Comparison of ENCODE assay signal across 8 mouse cellular contexts in the genomic region with DNA sequence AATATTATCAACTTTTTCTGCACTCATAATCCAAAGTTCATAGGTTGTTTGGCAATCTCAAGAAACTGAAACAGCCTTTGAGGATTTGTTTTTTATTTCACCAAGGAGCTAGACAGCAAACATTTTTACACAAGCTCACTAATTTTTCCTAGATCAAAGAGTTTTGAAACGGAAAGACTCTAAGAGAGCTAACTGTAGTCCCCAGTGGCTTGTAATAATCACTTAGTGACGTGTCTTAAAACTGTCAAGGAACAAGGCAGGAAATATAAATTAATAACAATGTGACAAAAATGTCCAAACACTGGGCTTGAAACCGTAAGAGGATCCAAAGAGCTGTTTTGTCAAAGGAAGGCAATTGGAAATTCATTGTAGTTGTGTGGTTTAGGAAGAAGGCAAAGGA. TPM values are rescaled to one million over a fixed set of nuclear protein-coding genes. Genes with fewer than 3 reads are reported as not detected.
DNase-seq lines count a peak whose midpoint lies in the region; ATAC-seq and TF ChIP-seq lines count a peak whose summit lies in the region.

No protein-coding gene starts in this region.

- H3K9me3 ChIP-seq in heart, embryonic 15.5 days (replicated peaks) = no peaks in the 10 kb centered on the region
- H3K9me3 ChIP-seq in forebrain, embryonic 14.5 days (replicated peaks; ENCODE audit: control insufficient read depth, low read length) = no peaks in the 10 kb centered on the region
- no peaks in the 10 kb centered on the region for H3K9me3 ChIP-seq in liver, embryonic 16.5 days (replicated peaks; ENCODE audit: control insufficient read depth, low read length)

- DNase-seq in heart, adult 11 months = no peak
- DNase-seq in forebrain, embryonic 14.5 days (ENCODE audit: low spot score) = no peak
- no peak for DNase-seq in spleen, postnatal 14 days (ENCODE audit: low spot score in 2 of 2)
- no peak for DNase-seq in thymus, adult 2 months
- DNase-seq in cerebellum, postnatal 25 days = no peak

- ATAC-seq in heart, embryonic 15.5 days (replicated peaks; ENCODE audit: insufficient number of reproducible peaks, insufficient read depth, low FRiP score, low read depth) = no peak
- ATAC-seq in CD4-positive, CD25-positive, alpha-beta regulatory T cell, adult 4 months = peak; percentile 39
- ATAC-seq in forebrain, embryonic 14.5 days = no peak
- no peak for ATAC-seq in liver, embryonic 16.5 days (ENCODE audit: low read depth)

- 0 out of 2 replicates have a peak, but pooled peaks cover 3% of the 10 kb centered on the region for H3K27me3 ChIP-seq in heart, embryonic 15.5 days
- 0 out of 2 replicates have a peak, but pooled peaks cover 2% of the 10 kb centered on the region for H3K27me3 ChIP-seq in forebrain, embryonic 14.5 days (replicated peaks; ENCODE audit: control insufficient read depth, insufficient read depth, low read length)
- no peaks in the 10 kb centered on the region; the same call in 1 of the 2 replicates for H3K27me3 ChIP-seq in liver, embryonic 16.5 days (ENCODE audit: control insufficient read depth, insufficient read depth, low read depth, low read length)
- no peaks in the 10 kb centered on the region for H3K27me3 ChIP-seq in thymus, adult 2 months (ENCODE audit: control insufficient read depth, insufficient read depth, low read length)

- TF ChIP-seq POLR2A in thymus, adult 2 months (IDR thresholded peaks at IDR 0.05; ENCODE audit: control insufficient read depth, extremely low read depth, insufficient read depth, low read length, poor library complexity) = no peak

- H3K4me2 ChIP-seq in heart, embryonic 15.5 days = peak overlapping the region; percentile 50
- H3K4me2 ChIP-seq in forebrain, embryonic 14.5 days (ENCODE audit: low read length) = peak overlapping the region; percentile 46
- peak overlapping the region; percentile 61 for H3K4me2 ChIP-seq in liver, embryonic 16.5 days (ENCODE audit: low read depth, low read length)

- H3K27ac ChIP-seq in heart, embryonic 15.5 days = 0 out of 2 replicates have a peak overlapping the region, but pooled peaks have one; percentile 26
- no peak overlapping the region for H3K27ac ChIP-seq in forebrain, embryonic 14.5 days (ENCODE audit: low read depth, low read length)
- H3K27ac ChIP-seq in liver, embryonic 16.5 days (ENCODE audit: low read length) = peak overlapping the region; percentile 69; the same call in 1 of the 2 replicates
- no peak overlapping the region for H3K27ac ChIP-seq in thymus, adult 2 months (ENCODE audit: control insufficient read depth, insufficient read depth, low read length)

- no peak overlapping the region for H3K9ac ChIP-seq in heart, embryonic 15.5 days
- no peak overlapping the region for H3K9ac ChIP-seq in forebrain, embryonic 14.5 days (ENCODE audit: low read length)
- peak overlapping the region; percentile 56 for H3K9ac ChIP-seq in liver, embryonic 16.5 days (ENCODE audit: low read depth, low read length)

- 0 out of 2 replicates have a peak, but pooled peaks cover 2% of the 10 kb centered on the region for H3K36me3 ChIP-seq in heart, embryonic 15.5 days
- H3K36me3 ChIP-seq in forebrain, embryonic 14.5 days (ENCODE audit: control insufficient read depth, insufficient read depth, low read length) = no peaks in the 10 kb centered on the region
- peaks cover 1% of the 10 kb centered on the region for H3K36me3 ChIP-seq in liver, embryonic 16.5 days (ENCODE audit: control insufficient read depth, insufficient read depth)
- peaks cover 7% of the 10 kb centered on the region for H3K36me3 ChIP-seq in thymus, adult 2 months (ENCODE audit: control insufficient read depth, insufficient read depth, low read length)

- TF ChIP-seq CTCF in thymus, adult 2 months (IDR thresholded peaks at IDR 0.05; ENCODE audit: borderline replicate concordance, control insufficient read depth, extremely low read depth, insufficient read depth, low read length, poor library complexity) = no peak

- peak overlapping the region; percentile 77; the same call in 1 of the 2 replicates for H3K4me3 ChIP-seq in heart, embryonic 15.5 days
- H3K4me3 ChIP-seq in forebrain, embryonic 14.5 days (ENCODE audit: low read depth, low read length) = no peak overlapping the region; the same call in 1 of the 2 replicates
- H3K4me3 ChIP-seq in liver, embryonic 16.5 days (ENCODE audit: low read depth, low read length) = peak overlapping the region; percentile 80
- no peak overlapping the region for H3K4me3 ChIP-seq in thymus, adult 2 months (ENCODE audit: control insufficient read depth, insufficient read depth, low read length)

- H3K4me1 ChIP-seq in heart, embryonic 15.5 days (replicated peaks) = 0 out of 2 replicates have a peak, but pooled peaks cover 3% of the 10 kb centered on the region
- H3K4me1 ChIP-seq in forebrain, embryonic 14.5 days (ENCODE audit: control insufficient read depth, insufficient read depth, low read length) = no peaks in the 10 kb centered on the region
- H3K4me1 ChIP-seq in liver, embryonic 16.5 days (ENCODE audit: control insufficient read depth, low read depth, low read length) = peaks cover 6% of the 10 kb centered on the region
- peaks cover 2% of the 10 kb centered on the region for H3K4me1 ChIP-seq in thymus, adult 2 months (replicated peaks; ENCODE audit: control insufficient read depth, insufficient read depth, low read length)

- WGBS in heart, embryonic 15.5 days = 35% methylated on average over 3 of the region's 3 CpGs
- 33% methylated on average over 3 of the region's 3 CpGs for whole genome bisulfite sequencing in forebrain, embryonic 14.5 days
- WGBS in liver, embryonic 16.5 days (ENCODE audit: insufficient replicate concordance) = 37% methylated on average over 3 of the region's 3 CpGs
- 7% methylated on average over 3 of the region's 3 CpGs for WGBS in thymus, adult 2 months

RNA-seq across cellular contexts. Expression of a gene that starts 1.0 kb away (rescaled TPM):
- 91.0 and 105 TPM in 2 replicates for polyA plus RNA-seq in heart, embryonic 15.5 days (2015; fragmentation: Nextera tagmentation; extraction: Ambion mirVana)
- 100 to 1,000 TPM; 178 to 203 TPM for polyA plus RNA-seq in CD4-positive, CD25-positive, alpha-beta regulatory T cell, adult 4 months (2017; shearing (Covaris generic))
- polyA plus RNA-seq in forebrain, embryonic 14.5 days (2014; fragmentation: Nextera tagmentation; extraction: Ambion mirVana) = 204 and 254 TPM in 2 replicates
- 54.1 and 55.6 TPM in 2 replicates for polyA plus RNA-seq in liver, embryonic 16.5 days (2015; fragmentation: Nextera tagmentation; extraction: Ambion mirVana)
- polyA plus RNA-seq in thymus, adult 2 months (2012; rRNA removed) = 192 and 229 TPM in 2 replicates

Comparison
In these comparisons a context has a peak if more than half of its experiments do, and no peak if none do; other contexts are left out.
1. H3K27ac ChIP-seq: peak in heart, embryonic 15.5 days (single experiment) and liver, embryonic 16.5 days (single experiment); none in forebrain, embryonic 14.5 days (single experiment) and thymus, adult 2 months (single experiment).
2. H3K4me3 ChIP-seq: peak in heart, embryonic 15.5 days (single experiment) and liver, embryonic 16.5 days (single experiment); none in forebrain, embryonic 14.5 days (single experiment) and thymus, adult 2 months (single experiment).
3. Peak in every context shown above with its lines, with median percentiles within 50 percentile points of each other: H3K4me2 ChIP-seq.